Mouse (Mus musculus) stomach, embryonic 14.5 days (tissue): ENCODE measurements at regions not wholly inside any gene's neighbourhood (a gene's known extent, or its start where the extent isn't known, plus 50 kb on each side); places are given as distances from the start of the nearest gene placed in this dataset.
A peak's percentile ranks its signal among the peaks of the same experiment; 100 is the strongest.

Experiments used
- ATAC-seq: fragments of 200-750 bp; cut with Nextera tagmentation; 2 replicates; pipeline ENCODE4 v1.8.0; 2017; ENCODE audit warnings: low read depth, moderate TSS enrichment; ENCODE audit not compliant: insufficient number of reproducible peaks, insufficient read depth, low FRiP score
- H3K27ac ChIP-seq: fragments of 300-500 bp; sonication (generic); 2 replicates; pipeline ENCODE4 v1.5.1; 2014; ENCODE audit warnings: mild to moderate bottlenecking, low read length, moderate library complexity, mixed read lengths
- H3K27me3 ChIP-seq: fragments of 300-500 bp; sonication (generic); 2 replicates; pipeline ENCODE4 v1.6.1; 2014; ENCODE audit warnings: low read length, control low read depth, mixed read lengths; ENCODE audit not compliant: control insufficient read depth, insufficient read depth
- H3K36me3 ChIP-seq: fragments of 300-500 bp; sonication (generic); 2 replicates; pipeline ENCODE4 v1.6.1; 2014; ENCODE audit warnings: mild to moderate bottlenecking, control low read depth, low read length, moderate library complexity, mixed read lengths; ENCODE audit not compliant: control insufficient read depth, insufficient read depth
- H3K4me1 ChIP-seq: fragments of 300-500 bp; sonication (generic); 2 replicates; pipeline ENCODE4 v1.6.1; 2014; ENCODE audit warnings: low read length, control low read depth, mixed read lengths; ENCODE audit not compliant: control insufficient read depth, insufficient read depth
- H3K4me2 ChIP-seq: fragments of 300-500 bp; sonication (generic); replicated peaks from 2 replicates; pipeline ENCODE4 v1.6.1; 2014; ENCODE audit warnings: low read depth, low read length, control low read depth
- H3K4me3 ChIP-seq: fragments of 300-500 bp; sonication (generic); 2 replicates; pipeline ENCODE4 v1.5.1; 2014; ENCODE audit warnings: low read depth, low read length, control low read depth
- H3K9ac ChIP-seq: fragments of 300-500 bp; sonication (generic); replicated peaks from 2 replicates; pipeline ENCODE4 v1.6.1; 2014; ENCODE audit warnings: low read depth, mild to moderate bottlenecking, control low read depth, low read length, moderate library complexity, mixed read lengths
- H3K9me3 ChIP-seq: fragments of 300-500 bp; sonication (generic); 2 replicates; pipeline ENCODE4 v1.6.1; 2016; ENCODE audit warnings: low read depth, low read length, control low read depth; ENCODE audit not compliant: control insufficient read depth
- WGBS: fragments of 180-500 bp; shearing (Covaris S2); extraction: QIAGEN DNeasy Blood & Tissue Kit; methylation state at CpG from one replicate; pipeline ENCODE4 v1.1.7; 2014; 5-methylcytosine and 5-hydroxymethylcytosine counted together

- Histone ChIP-seq H3K36me3 (no peaks in the 10 kb centered on the region), H3K4me2 (no peak overlapping the region), H3K9ac (no peak overlapping the region), H3K27me3 (no peaks in the 10 kb centered on the region), H3K4me1 (0 out of 2 replicates have a peak, but pooled peaks cover 3% of the 10 kb centered on the region), H3K9me3 (no peaks in the 10 kb centered on the region), H3K4me3 (no peak overlapping the region), H3K27ac (no peak overlapping the region)
- 57% methylated on average over 15 of the region's 15 CpGs for WGBS
- no peak for ATAC-seq
Measured at GRCm38 (mm10) chr6:50032894-50033595, 77.0 kb upstream of the Mpp6 start.

- ATAC-seq: no peak
- Histone ChIP-seq H3K4me1 (0 out of 2 replicates have a peak, but pooled peaks cover 7% of the 10 kb centered on the region), H3K9ac (no peak overlapping the region), H3K36me3 (no peaks in the 10 kb centered on the region), H3K9me3 (no peaks in the 10 kb centered on the region), H3K27ac (no peak overlapping the region), H3K27me3 (no peaks in the 10 kb centered on the region), H3K4me3 (no peak overlapping the region), H3K4me2 (no peak overlapping the region)
- WGBS: 16% methylated on average over 4 of the region's 4 CpGs
Measured at GRCm38 (mm10) chr6:50037614-50038013, 72.4 kb upstream of the Mpp6 start.

- Histone ChIP-seq H3K36me3 (no peaks in the 10 kb centered on the region), H3K27me3 (no peaks in the 10 kb centered on the region), H3K9me3 (no peaks in the 10 kb centered on the region), H3K4me1 (0 out of 2 replicates have a peak, but pooled peaks cover 7% of the 10 kb centered on the region), H3K27ac (peak overlapping the region; percentile 3; the same call in 1 of the 2 replicates), H3K9ac (no peak overlapping the region), H3K4me2 (no peak overlapping the region), H3K4me3 (no peak overlapping the region)
- 40% methylated on average over 3 of the region's 3 CpGs for WGBS
- ATAC-seq: no peak
Measured at GRCm38 (mm10) chr6:50038369-50038768, 71.7 kb upstream of the Mpp6 start.

GRCm38 (mm10) chr6:50041044-50041443 lies 69.0 kb upstream of the Mpp6 start:
- 0 out of 2 replicates have a peak, but pooled peaks cover 7% of the 10 kb centered on the region for H3K4me1 ChIP-seq
- no peak overlapping the region for H3K4me2 ChIP-seq
- H3K9me3 ChIP-seq: no peaks in the 10 kb centered on the region
- H3K27me3 ChIP-seq: no peaks in the 10 kb centered on the region
- no peak overlapping the region for H3K9ac ChIP-seq
- WGBS: 87% methylated on average over 10 of the region's 10 CpGs
- H3K36me3 ChIP-seq: no peaks in the 10 kb centered on the region
- H3K4me3 ChIP-seq: no peak overlapping the region
- no peak overlapping the region for H3K27ac ChIP-seq
- ATAC-seq: no peak

GRCm38 (mm10) chr6:50042127-50042526 lies 67.9 kb upstream of the Mpp6 start:
- H3K9ac ChIP-seq: no peak overlapping the region
- no peak for ATAC-seq
- H3K27ac ChIP-seq: no peak overlapping the region
- H3K4me2 ChIP-seq: no peak overlapping the region
- no peak overlapping the region for H3K4me3 ChIP-seq
- H3K27me3 ChIP-seq: no peaks in the 10 kb centered on the region
- H3K4me1 ChIP-seq: 0 out of 2 replicates have a peak, but pooled peaks cover 7% of the 10 kb centered on the region
- no peaks in the 10 kb centered on the region for H3K36me3 ChIP-seq
- WGBS: 27% methylated on average over 3 of the region's 3 CpGs
- H3K9me3 ChIP-seq: no peaks in the 10 kb centered on the region

- 76% methylated on average over 1 of the region's 1 CpGs for whole genome bisulfite sequencing
- no peak for ATAC-seq
Measured at GRCm38 (mm10) chr6:50044165-50044564, 65.9 kb upstream of the Mpp6 start.

GRCm38 (mm10) chr6:50046721-50047120 lies 63.3 kb upstream of the Mpp6 start:
- Histone ChIP-seq H3K9me3 (no peaks in the 10 kb centered on the region), H3K4me1 (no peaks in the 10 kb centered on the region), H3K9ac (no peak overlapping the region), H3K36me3 (no peaks in the 10 kb centered on the region), H3K4me3 (no peak overlapping the region), H3K27me3 (no peaks in the 10 kb centered on the region), H3K27ac (no peak overlapping the region), H3K4me2 (no peak overlapping the region)
- ATAC-seq: no peak
- 50% methylated on average over 5 of the region's 5 CpGs for WGBS

More at GRCm38 (mm10) chr6:50044165-50044564, 65.9 kb upstream of the Mpp6 start:
- Histone ChIP-seq H3K27me3 (no peaks in the 10 kb centered on the region), H3K9me3 (no peaks in the 10 kb centered on the region), H3K4me3 (no peak overlapping the region), H3K4me1 (no peaks in the 10 kb centered on the region), H3K9ac (no peak overlapping the region), H3K36me3 (no peaks in the 10 kb centered on the region), H3K27ac (no peak overlapping the region), H3K4me2 (no peak overlapping the region)

- H3K27ac ChIP-seq: no peak overlapping the region
Measured at GRCm38 (mm10) chr6:50052416-50052815, 57.6 kb upstream of the Mpp6 start.

GRCm38 (mm10) chr6:50053086-50053485 lies 57.0 kb upstream of the Mpp6 start:
- H3K4me2 ChIP-seq: no peak overlapping the region
- ATAC-seq: no peak
- WGBS: 58% methylated on average over 2 of the region's 2 CpGs

More at GRCm38 (mm10) chr6:50052416-50052815, 57.6 kb upstream of the Mpp6 start:
- Histone ChIP-seq H3K9ac (no peak overlapping the region), H3K36me3 (no peaks in the 10 kb centered on the region), H3K9me3 (no peaks in the 10 kb centered on the region), H3K4me3 (no peak overlapping the region), H3K4me2 (no peak overlapping the region), H3K4me1 (no peaks in the 10 kb centered on the region), H3K27me3 (no peaks in the 10 kb centered on the region)
- no peak for ATAC-seq
- WGBS: 80% methylated on average over 2 of the region's 2 CpGs

More at GRCm38 (mm10) chr6:50053086-50053485, 57.0 kb upstream of the Mpp6 start:
- H3K27ac ChIP-seq: no peak overlapping the region
- no peaks in the 10 kb centered on the region for H3K27me3 ChIP-seq
- H3K9me3 ChIP-seq: no peaks in the 10 kb centered on the region
- no peaks in the 10 kb centered on the region for H3K36me3 ChIP-seq
- H3K4me3 ChIP-seq: no peak overlapping the region
- no peaks in the 10 kb centered on the region for H3K4me1 ChIP-seq
- H3K9ac ChIP-seq: no peak overlapping the region
